Mouse (Mus musculus) hindbrain, embryonic 16.5 days (tissue): ENCODE measurements around the gene Actr1a. TPM values are rescaled to one million over a fixed set of nuclear protein-coding genes. Genes with fewer than 3 reads are reported as not detected.

Experiments
- ATAC-seq: fragments of 200-750 bp; cut with Nextera tagmentation; 2 replicates; pipeline ENCODE4 v1.8.0; 2017; ENCODE audit warnings: moderate TSS enrichment, moderate library complexity
- H3K27ac ChIP-seq: fragments of 300-500 bp; sonication (generic); 2 replicates; pipeline ENCODE4 v1.5.1; 2014; ENCODE audit warnings: low read depth, mild to moderate bottlenecking, control low read depth, low read length, moderate library complexity
- H3K27me3 ChIP-seq: fragments of 300-500 bp; sonication (generic); replicated peaks from 2 replicates; pipeline ENCODE4 v1.6.1; 2014; ENCODE audit warnings: low read length; ENCODE audit not compliant: control insufficient read depth, insufficient read depth
- H3K36me3 ChIP-seq: fragments of 300-500 bp; sonication (generic); 2 replicates; pipeline ENCODE4 v1.6.1; 2014; ENCODE audit warnings: mild to moderate bottlenecking, low read length, moderate library complexity, mixed read lengths; ENCODE audit not compliant: control insufficient read depth, insufficient read depth
- H3K4me1 ChIP-seq: fragments of 300-500 bp; sonication (generic); 2 replicates; pipeline ENCODE4 v1.6.1; 2014; ENCODE audit warnings: low read depth, low read length; ENCODE audit not compliant: control insufficient read depth, insufficient read depth
- H3K4me2 ChIP-seq: fragments of 300-500 bp; sonication (generic); 2 replicates; pipeline ENCODE4 v1.6.1; 2014; ENCODE audit warnings: mild to moderate bottlenecking, low read length, control low read depth, moderate library complexity
- H3K4me3 ChIP-seq: fragments of 300-500 bp; sonication (generic); 2 replicates; pipeline ENCODE4 v1.5.1; 2014; ENCODE audit warnings: mild to moderate bottlenecking, low read length, control low read depth, moderate library complexity
- H3K9ac ChIP-seq: fragments of 300-500 bp; sonication (generic); 2 replicates; pipeline ENCODE4 v1.6.1; 2014; ENCODE audit warnings: low read depth, mild to moderate bottlenecking, control low read depth, low read length, moderate library complexity
- H3K9me3 ChIP-seq: fragments of 300-500 bp; sonication (generic); 2 replicates; pipeline ENCODE4 v1.6.1; 2014; ENCODE audit warnings: mild to moderate bottlenecking, low read length, moderate library complexity; ENCODE audit not compliant: control insufficient read depth
- WGBS: fragments of 180-500 bp; shearing (Covaris S2); extraction: QIAGEN DNeasy Blood & Tissue Kit; methylation state at CpG from one replicate; pipeline ENCODE4 v1.1.7; 2014; 5-methylcytosine and 5-hydroxymethylcytosine counted together
- polyA plus RNA-seq: library from polyadenylated mRNA; unstranded; fragments of >200 nt; fragmentation: Nextera tagmentation; extraction: Ambion mirVana; gene quantifications from 2 replicates; pipeline ENCODE4 v1.2.1, GENCODE M21; 2015

Actr1a gene
- polyA plus RNA-seq, 1 experiment from 2014 or later = 351 TPM

GRCm38 (mm10) chr19:46394712-46395108, 838 bp downstream of the Actr1a start:
- Histone ChIP-seq H3K4me3 (peak overlapping the region; percentile 86), H3K4me1 (peaks cover 35% of the 10 kb centered on the region), H3K27me3 (no peaks in the 10 kb centered on the region), H3K4me2 (peak overlapping the region; percentile 63), H3K9ac (peak overlapping the region; percentile 50), H3K36me3 (peaks cover 3% of the 10 kb centered on the region; the same call in 1 of the 2 replicates), H3K27ac (no peak overlapping the region), H3K9me3 (no peaks in the 10 kb centered on the region)
- WGBS = 5% methylated on average over 10 of the region's 10 CpGs
- ATAC-seq = no peak

- Histone ChIP-seq H3K36me3 (peaks cover 6% of the 10 kb centered on the region; the same call in 1 of the 2 replicates), H3K4me1 (peaks cover 17% of the 10 kb centered on the region), H3K27me3 (no peaks in the 10 kb centered on the region), H3K9ac (no peak overlapping the region), H3K4me2 (no peak overlapping the region), H3K4me3 (no peak overlapping the region), H3K27ac (no peak overlapping the region), H3K9me3 (no peaks in the 10 kb centered on the region)
- 40% methylated on average over 4 of the region's 4 CpGs for WGBS
- no peak for ATAC-seq
Observed at GRCm38 (mm10) chr19:46392018-46392417, 3.5 kb downstream of the Actr1a start.

- 88% methylated on average over 5 of the region's 5 CpGs for WGBS
- no peak overlapping the region for H3K9ac ChIP-seq
Observed at GRCm38 (mm10) chr19:46389872-46390271, 5.7 kb downstream of the Actr1a start.

GRCm38 (mm10) chr19:46382275-46382674, 13.3 kb downstream of the Actr1a start:
- Histone ChIP-seq H3K4me1 (no peaks in the 10 kb centered on the region), H3K9me3 (no peaks in the 10 kb centered on the region), H3K27ac (no peak overlapping the region), H3K36me3 (peaks cover 68% of the 10 kb centered on the region), H3K4me2 (no peak overlapping the region), H3K4me3 (no peak overlapping the region), H3K27me3 (no peaks in the 10 kb centered on the region), H3K9ac (no peak overlapping the region)
- 89% methylated on average over 9 of the region's 9 CpGs for WGBS
- ATAC-seq = no peak

More at GRCm38 (mm10) chr19:46389872-46390271, 5.7 kb downstream of the Actr1a start:
- Histone ChIP-seq H3K4me2 (no peak overlapping the region), H3K27me3 (no peaks in the 10 kb centered on the region), H3K4me1 (peaks cover 14% of the 10 kb centered on the region), H3K36me3 (peaks cover 13% of the 10 kb centered on the region), H3K4me3 (no peak overlapping the region), H3K27ac (no peak overlapping the region), H3K9me3 (no peaks in the 10 kb centered on the region)
- ATAC-seq = no peak

GRCm38 (mm10) chr19:46375891-46376290, 19.7 kb downstream of the Actr1a start:
- H3K27me3 ChIP-seq = no peaks in the 10 kb centered on the region
- H3K27ac ChIP-seq = no peak overlapping the region; the same call in 1 of the 2 replicates
- H3K9me3 ChIP-seq = no peaks in the 10 kb centered on the region
- peaks cover 25% of the 10 kb centered on the region for H3K36me3 ChIP-seq
- ATAC-seq = no peak
- H3K4me2 ChIP-seq = no peak overlapping the region
- no peak overlapping the region for H3K4me3 ChIP-seq
- 71% methylated on average over 4 of the region's 4 CpGs for WGBS
- H3K9ac ChIP-seq = no peak overlapping the region
- no peaks in the 10 kb centered on the region; the same call in 1 of the 2 replicates for H3K4me1 ChIP-seq

GRCm38 (mm10) chr19:46375489-46375888, 20.1 kb downstream of the Actr1a start:
- no peaks in the 10 kb centered on the region; the same call in 1 of the 2 replicates for H3K4me1 ChIP-seq
- ATAC-seq = peak; percentile 56; the same call in 1 of the 2 replicates
- H3K4me3 ChIP-seq = no peak overlapping the region
- no peak overlapping the region for H3K4me2 ChIP-seq
- H3K9me3 ChIP-seq = no peaks in the 10 kb centered on the region
- H3K9ac ChIP-seq = no peak overlapping the region
- H3K27me3 ChIP-seq = no peaks in the 10 kb centered on the region
- 45% methylated on average over 5 of the region's 5 CpGs for WGBS
- peaks cover 21% of the 10 kb centered on the region for H3K36me3 ChIP-seq
- H3K27ac ChIP-seq = peak overlapping the region; percentile 42; the same call in 1 of the 2 replicates

GRCm38 (mm10) chr19:46374477-46375088, 21.0 kb downstream of the Actr1a start:
- peak; percentile 38; the same call in 1 of the 2 replicates for ATAC-seq
- Histone ChIP-seq H3K4me3 (no peak overlapping the region), H3K9me3 (no peaks in the 10 kb centered on the region), H3K4me2 (no peak overlapping the region), H3K27ac (no peak overlapping the region; the same call in 1 of the 2 replicates), H3K27me3 (no peaks in the 10 kb centered on the region), H3K9ac (0 out of 2 replicates have a peak overlapping the region, but pooled peaks have one; percentile 4), H3K36me3 (peaks cover 18% of the 10 kb centered on the region), H3K4me1 (no peaks in the 10 kb centered on the region; the same call in 1 of the 2 replicates)
- 44% methylated on average over 21 of the region's 21 CpGs for WGBS

- H3K9me3 ChIP-seq = no peaks in the 10 kb centered on the region
- no peak overlapping the region for H3K4me3 ChIP-seq
- H3K9ac ChIP-seq = no peak overlapping the region
- H3K4me2 ChIP-seq = no peak overlapping the region
- no peaks in the 10 kb centered on the region for H3K36me3 ChIP-seq
- ATAC-seq = peak; percentile 65
- no peak overlapping the region for H3K27ac ChIP-seq
- H3K27me3 ChIP-seq = no peaks in the 10 kb centered on the region
- no peaks in the 10 kb centered on the region for H3K4me1 ChIP-seq
- WGBS = 21% methylated on average over 4 of the region's 4 CpGs
Observed at GRCm38 (mm10) chr19:46369204-46369603, 26.3 kb downstream of the Actr1a start.

GRCm38 (mm10) chr19:46367798-46368590, 27.6 kb downstream of the Actr1a start:
- Histone ChIP-seq H3K4me1 (no peaks in the 10 kb centered on the region), H3K9ac (no peak overlapping the region), H3K27ac (no peak overlapping the region), H3K36me3 (no peaks in the 10 kb centered on the region), H3K27me3 (no peaks in the 10 kb centered on the region), H3K4me3 (no peak overlapping the region), H3K4me2 (no peak overlapping the region), H3K9me3 (no peaks in the 10 kb centered on the region)
- no peak for ATAC-seq
- WGBS = 88% methylated on average over 23 of the region's 23 CpGs
